Mouse (Mus musculus) urinary bladder, postnatal 36 days (tissue): ENCODE measurements around the gene C130050O18Rik.
"Not testable (repeated sequence)": the region's sequence is repeated elsewhere in the genome, so short reads cannot be mapped to it uniquely, and the experiment has no call there.

Experiments
- DNase-seq, 2 experiments: peaks; one replicate each; pipeline ENCODE4 v3.0.0; 2022; ENCODE audit warnings: low spot score in 2 of 2, mixed read lengths in 1 of 2

Gene C130050O18Rik

DNA sequence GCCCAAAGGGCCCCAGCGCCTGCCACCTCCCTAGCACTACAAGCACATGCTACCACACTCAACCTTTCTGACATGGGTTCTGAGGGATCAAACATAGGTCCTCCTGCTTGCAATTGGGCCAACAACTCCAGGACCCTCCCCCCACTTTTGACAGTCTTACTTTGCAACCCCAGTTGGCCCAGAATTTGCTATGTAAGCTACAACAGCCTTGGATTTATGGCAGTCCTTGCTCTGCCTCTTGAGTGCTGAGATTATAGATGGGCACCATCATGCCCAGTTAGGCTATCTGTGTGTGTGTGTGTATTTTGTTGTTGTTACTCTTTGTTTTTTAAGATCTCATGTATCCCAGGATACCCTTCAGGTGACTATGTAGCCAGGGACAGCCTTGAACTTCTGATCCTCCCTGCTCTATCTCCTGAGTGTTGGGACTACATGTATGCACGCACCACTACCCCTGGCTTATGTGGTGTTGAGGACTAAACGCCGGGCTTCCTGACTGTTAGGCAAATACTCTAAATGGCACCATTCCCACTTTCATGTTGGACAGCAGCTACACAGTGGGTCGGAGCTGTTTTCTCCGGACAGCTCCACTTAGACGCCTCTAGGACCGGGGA is 25.2 kb upstream of the C130050O18Rik start:
- DNase-seq, result no peak

- DNase-seq, result peak; percentile 88 to 95
Observed at GRCm38 (mm10) chr5:139380385-139381248, 24.5 kb upstream of the C130050O18Rik start.

DNA sequence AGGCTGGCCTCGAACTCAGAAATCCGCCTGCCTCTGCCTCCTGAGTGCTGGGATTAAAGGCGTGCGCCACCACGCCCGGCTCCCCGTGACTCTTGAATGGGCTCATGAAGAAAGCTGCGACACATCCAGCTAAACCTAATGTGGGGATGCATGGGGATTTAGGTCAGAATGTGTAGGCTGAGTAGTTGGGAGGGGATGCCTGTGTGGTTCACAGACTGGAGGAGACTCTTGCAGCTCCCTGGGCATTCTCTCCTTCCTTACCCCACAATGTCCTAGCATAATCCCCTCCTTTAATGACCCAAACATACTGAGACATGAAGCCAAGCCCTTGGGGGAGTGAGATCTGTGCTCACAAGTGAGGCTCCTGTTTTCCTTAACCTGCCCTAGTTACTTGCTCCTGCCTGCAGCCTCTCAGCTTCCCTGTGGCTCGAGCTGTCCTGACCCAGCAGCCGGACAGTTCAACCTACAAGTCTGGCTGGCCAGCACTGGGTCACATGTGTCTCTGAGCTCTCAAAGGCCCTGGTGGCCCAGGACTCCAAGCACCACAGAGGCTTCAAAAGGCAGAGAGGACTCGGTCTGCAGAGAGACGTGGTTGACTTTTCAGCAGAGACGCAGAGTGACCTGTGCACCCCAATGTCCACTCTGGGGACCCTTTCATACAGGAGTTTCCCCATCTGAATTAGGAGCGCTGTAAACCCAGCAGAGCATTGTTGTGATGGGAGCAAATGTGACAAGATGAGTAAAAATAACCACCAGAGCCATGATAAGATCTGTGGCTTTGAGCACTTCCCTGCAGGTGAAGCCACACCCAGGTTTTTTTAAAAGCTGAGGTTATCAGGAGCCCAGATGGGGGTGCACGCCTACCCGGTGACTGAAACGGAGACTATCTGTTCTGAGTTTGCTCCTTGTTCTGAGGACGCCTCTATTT is 23.2 kb upstream of the C130050O18Rik start:
- peak in 1 of 2 experiments; percentile 19 for DNase-seq

GRCm38 (mm10) chr5:139382760-139383159 is 22.3 kb upstream of the C130050O18Rik start:
- DNase-seq, result no peak

DNA sequence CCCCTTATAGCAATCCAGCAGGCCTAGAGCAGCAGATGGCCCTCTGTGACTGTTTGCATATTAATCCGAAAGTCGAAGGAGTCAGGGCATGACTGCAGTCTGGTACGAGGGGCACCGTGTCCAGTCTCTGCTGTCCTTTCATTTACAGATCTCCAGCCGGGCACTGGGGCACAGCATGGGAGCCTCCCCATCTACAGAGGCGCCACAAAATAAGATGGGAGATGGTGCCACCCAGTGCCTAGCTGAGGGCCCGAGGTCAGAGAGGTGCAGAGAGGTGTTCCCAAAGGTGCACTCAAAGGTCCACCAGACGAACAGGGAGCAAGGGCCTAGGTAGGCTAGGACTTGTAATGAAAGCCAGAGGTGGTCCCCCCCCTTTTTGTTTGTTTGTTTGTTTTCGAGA is 21.8 kb upstream of the C130050O18Rik start:
- DNase-seq, result no peak

DNA sequence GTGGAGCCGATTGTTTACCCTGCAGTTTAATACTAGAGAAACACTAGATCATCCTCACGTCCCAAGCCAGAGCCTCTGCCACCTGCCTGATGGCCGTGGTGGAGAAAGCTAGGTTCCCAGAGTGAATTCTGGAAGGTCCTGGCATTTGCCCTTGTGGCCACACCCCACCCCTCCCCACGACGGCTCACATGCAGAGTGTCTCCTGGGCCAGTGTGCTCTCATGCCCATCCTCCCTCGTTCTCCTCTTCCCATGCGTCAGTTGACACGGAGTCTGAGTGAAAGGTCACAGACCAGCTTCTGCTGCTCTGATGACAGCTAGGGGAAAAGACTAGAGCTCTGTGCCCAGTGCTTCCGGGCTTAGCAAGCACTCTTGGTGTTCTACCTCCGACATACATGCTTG is 20.5 kb upstream of the C130050O18Rik start:
- peak in 1 of 2 experiments; percentile 61 for DNase-seq

- DNase-seq, result no peak
Observed at GRCm38 (mm10) chr5:139386047-139386446, 19.0 kb upstream of the C130050O18Rik start.

GRCm38 (mm10) chr5:139387329-139388194 is 17.5 kb upstream of the C130050O18Rik start:
- DNase-seq, result no peak

DNA sequence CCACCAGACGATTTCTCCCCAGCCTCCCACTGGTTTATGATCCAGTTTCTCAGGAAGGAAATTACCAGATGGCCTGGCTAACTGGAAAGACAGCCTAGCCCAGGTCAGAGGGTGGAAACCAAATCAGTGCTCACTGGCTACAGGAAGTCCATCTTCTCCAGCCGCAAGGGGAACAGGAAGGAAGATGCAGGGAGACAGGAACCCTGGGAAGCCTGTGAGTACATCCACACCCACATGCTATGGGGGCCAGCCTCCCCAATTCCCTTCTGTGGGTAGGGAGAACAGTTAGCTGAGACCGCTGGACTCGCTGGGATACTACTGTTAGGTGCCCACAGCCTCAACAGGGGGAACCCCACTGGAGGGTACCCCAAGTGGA is 16.9 kb upstream of the C130050O18Rik start:
- no peak for DNase-seq

DNA sequence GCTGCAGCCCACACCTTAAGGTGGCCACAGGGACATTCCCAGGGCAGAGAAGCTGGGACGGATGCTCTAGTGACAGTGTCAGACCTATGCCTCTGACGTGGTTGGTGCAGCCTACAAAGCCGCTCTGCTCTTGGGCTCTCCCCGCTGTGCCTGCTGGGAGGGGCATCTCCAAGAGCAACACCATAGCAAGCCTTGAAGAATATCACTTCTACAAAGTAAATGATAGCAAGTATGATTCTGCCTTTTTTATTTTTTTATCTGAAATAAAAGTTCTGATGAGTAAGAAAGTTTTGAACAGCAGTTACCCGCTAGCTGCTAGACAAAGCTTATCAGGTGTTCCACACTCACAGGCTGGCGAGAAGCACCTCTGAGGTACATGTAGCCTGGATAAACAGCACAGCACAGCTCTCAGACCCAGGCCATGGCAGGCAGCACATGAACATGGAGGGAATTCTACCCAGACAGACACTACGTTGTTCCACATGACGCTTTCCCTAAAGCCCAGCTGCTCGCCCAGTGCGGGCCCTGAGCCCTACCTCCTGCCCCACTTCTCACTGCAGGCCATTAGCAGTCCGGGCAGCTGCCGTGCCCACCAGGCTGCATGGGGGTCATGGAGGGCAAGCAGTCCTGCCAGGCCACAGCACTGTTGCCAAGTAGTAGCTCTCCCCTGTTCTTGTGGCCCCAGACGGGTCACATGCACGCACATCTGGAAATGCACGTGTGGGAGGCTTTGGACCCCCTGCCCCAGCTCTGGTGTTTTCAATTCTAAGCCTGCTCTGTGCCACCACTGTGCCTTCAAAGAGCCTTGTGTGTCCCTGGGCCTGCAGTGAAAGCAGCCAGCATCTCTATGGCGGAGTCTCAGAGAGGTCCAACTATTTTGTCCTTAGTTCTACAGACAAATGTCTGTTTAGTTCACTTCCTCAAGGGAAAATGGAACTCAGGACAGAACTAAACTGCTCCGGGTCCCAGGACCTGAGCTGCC is 16.1 kb upstream of the C130050O18Rik start:
- no peak for DNase-seq

- peak; percentile 67 to 84 for DNase-seq
Observed at GRCm38 (mm10) chr5:139389676-139390061, 15.4 kb upstream of the C130050O18Rik start.

DNA sequence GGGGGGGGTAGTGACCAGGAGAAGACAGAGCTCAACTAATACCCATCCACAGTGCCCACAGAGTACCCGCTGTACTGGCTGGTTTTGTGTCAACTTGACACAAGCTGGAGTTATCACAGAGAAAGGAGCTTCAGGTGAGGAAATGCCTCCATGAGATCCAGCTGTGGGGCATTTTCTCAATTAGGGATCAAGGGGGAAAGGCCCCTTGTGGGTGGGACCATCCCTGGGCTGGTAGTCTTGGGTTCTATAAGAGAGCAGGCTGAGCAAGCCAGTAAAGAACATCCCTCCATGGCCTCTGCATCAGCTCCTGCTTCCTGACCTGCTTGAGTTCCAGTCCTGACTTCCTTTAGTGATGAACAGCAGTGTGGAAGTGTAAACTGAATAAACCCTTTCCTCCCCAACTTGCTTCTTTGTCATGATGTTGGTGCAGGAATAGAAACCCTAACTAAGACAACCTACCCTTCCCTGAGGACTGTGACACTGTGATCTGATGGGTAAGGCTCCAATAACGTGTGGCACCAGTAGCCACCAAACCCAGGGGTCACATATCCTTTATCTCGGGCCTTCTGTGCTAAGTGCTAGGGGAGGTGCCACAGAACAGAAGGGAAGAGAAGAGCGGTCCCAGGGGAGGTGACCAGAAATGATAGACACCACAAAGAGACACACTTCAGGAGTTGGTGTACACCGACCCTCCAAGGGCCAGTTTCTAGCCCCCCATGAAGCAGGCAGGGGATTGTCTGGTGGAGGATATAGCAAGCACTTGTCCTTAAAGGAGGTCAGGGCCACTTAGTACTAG is 14.6 kb upstream of the C130050O18Rik start:
- DNase-seq, result not testable (repeated sequence)

DNA sequence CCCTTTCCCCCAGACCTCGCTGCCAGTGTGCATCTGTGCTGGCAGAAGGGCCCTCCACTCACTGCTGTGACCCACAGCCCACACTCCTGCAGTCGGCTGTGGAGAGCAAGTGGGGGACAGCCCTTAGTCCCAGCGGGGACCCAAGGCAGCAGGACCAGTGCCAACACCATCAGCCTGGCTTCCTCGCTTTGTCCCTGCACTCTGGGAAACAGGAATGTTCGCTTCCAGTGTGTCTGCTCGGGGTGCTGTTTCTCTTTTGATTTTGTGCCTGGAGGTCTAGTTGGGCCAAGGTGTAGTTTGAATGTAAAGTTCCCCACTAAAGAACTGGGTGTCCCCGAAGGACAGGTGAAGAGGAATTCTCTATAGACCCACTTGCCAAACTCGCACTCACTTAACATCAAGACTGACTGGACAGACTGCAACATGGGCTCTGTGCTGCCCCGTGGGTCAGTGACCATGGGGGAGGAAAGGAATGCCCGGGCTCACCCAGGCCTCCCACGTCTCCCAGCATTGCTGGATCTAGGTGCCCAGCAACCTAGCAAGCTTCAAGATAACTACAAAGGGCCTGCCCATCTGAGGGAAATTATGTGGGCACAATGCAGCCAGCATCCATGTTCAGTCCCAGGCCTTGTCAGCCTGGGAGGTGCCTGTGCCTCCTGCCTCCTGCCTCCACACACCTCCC is 13.6 kb upstream of the C130050O18Rik start:
- DNase-seq, result no peak

GRCm38 (mm10) chr5:139392219-139393196 is 12.6 kb upstream of the C130050O18Rik start:
- no peak for DNase-seq

DNA sequence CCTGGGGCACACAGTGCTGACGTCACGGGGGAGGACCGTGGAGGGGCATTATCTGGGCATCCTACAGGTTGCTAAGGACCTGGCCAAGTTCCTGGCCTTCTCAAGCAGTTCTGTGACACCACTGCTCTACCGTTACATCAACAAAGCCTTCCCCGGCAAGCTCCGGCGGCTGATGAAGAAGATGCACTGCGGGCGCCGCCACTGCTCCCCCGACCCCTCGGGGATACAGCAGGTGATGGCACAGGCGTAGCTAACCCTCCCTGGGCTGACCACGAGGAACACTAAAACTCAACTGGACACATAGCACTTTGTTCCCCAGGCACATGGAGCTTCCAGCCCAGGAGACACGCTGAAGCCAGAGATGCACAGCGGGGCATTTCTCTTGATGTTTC is 11.9 kb upstream of the C130050O18Rik start:
- no peak for DNase-seq

- no peak for DNase-seq
Observed at GRCm38 (mm10) chr5:139394399-139394798, 10.7 kb upstream of the C130050O18Rik start.

GRCm38 (mm10) chr5:139395528-139395927 is 9.6 kb upstream of the C130050O18Rik start:
- no peak for DNase-seq
